Mouse (Mus musculus): ENCODE measurements at regions not wholly inside any gene's neighbourhood (a gene's known extent, or its start where the extent isn't known, plus 50 kb on each side); places are given as distances from the start of the nearest gene placed in this dataset.

DNA sequence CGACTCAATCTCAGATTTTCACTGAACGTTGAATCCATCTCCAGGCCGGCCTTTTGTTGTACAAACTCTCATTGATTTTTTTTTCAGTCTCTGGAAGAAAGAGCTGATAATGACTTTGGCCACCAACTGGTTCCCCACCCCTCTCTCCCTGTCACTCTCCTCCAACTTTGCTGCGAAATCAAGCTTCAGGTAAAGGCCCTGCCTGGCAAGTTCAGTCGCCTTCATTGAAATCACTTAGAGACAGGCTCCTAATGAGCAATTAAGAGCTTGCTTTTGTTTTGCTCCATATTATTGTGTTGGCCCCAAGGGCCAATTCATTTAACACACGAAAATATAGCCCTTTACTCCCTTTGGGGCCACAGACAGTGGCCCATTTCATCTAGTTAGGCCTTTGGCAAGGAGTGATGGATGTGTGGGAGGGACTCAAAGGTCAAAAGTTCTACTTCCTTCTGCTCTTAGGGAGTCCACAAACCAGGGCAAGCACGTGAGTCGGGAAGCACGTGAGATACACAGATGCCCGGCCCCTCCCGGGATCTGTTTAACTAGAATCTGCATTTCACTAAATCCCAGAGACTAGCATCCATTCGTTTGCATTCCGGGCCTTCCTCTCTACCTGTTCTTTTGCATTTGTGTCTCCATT is 120.0 kb downstream of the Dact1 start:
- DNase-seq (ENCODE audit: low spot score in 2 of 2), result no peak

DNA sequence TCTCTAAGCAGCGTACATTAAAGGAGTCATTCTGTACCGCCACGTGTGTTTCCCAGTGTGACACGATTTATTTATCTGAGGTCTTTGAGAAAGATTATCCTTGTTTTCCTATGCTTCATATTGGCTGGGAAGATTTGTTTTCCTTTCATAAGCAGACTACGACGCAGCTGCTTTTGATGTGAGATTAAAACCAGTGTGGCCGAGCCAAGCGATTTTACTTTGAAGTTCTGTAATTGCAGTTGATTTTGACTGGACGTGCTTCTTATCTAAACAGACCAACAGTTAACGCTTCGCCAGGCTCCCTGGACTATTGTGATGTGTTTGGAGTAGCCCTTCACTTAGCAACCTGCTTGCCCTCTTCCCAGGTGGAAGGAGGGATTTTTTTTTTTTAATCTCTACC is 120.6 kb downstream of the Dact1 start:
- DNase-seq (ENCODE audit: low spot score in 2 of 2), result no peak

DNA sequence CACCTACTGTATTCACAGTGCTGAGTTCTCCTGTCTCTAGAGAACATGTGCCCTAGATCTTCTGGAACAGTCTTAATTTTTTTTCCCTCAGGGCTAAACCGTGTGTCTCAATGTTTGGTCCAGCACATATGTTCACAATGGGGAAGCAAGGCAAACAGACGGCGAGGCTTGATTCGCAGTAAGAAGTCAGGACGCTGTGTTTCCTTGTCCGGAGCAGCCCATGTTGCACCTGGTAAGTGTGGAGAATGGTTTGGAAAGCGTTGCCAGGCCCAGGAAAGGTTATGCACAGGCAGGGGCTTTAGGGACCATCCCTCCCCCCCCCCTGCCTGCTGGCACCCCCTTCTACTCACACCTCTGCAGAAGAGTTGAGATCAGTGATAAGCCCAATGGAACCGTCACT is 121.4 kb downstream of the Dact1 start:
- DNase-seq (ENCODE audit: low spot score in 2 of 2), result no peak

DNA sequence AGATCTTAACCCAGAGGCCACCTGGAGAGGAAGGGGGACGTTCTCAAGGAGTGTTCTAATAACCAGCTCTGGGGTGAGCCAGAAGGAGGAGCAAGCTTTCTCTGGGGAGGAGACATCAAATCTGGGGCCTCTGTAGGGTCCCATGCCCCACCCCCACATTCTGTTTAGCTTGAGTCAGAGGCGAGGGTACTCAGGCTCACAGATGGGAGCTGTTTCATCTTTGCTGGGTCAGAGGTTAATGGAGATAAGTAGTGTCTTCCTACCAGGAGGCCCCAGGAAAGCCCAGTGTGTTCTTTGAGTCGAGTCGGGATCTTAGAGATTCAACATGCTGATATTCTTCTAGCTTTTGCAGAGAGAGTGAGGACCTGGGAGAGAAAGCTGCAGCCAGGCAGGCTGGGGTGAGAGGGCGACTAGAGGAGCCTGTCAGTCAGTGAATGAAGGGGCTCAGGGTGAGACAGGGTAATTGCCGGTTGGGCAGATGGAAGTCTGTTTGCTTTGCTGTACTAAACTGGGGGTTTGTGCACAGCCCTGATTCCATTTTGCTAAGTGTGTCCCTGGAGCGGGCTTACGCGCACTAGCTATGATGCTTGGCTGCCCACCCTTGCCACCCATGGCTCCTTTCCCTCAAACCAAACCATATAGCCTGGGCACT is 124.0 kb downstream of the Dact1 start:
- no peak for DNase-seq (ENCODE audit: low spot score in 2 of 2)

DNA sequence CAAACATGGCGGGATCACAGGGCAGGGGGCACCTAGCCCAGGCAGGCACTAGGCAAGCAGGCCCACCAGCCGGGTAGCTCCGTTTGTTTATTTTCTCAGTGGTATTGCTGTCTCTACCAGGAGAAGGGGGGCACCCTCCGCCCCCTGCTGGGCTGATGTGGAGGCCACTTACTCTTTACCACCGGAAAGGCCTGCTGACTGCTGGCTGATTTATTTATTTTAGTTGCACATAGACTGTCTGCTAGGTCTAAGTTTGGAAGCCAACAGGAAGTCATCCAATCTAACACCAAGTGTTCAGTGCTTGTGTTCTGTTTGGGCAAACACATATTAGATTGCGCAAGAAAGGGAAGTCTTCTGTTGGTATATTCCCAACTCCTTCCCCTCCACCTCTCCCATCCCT is 128.6 kb downstream of the Dact1 start:
- peak in 1 of 2 experiments; percentile 39 for DNase-seq (ENCODE audit: low spot score in 2 of 2)

DNA sequence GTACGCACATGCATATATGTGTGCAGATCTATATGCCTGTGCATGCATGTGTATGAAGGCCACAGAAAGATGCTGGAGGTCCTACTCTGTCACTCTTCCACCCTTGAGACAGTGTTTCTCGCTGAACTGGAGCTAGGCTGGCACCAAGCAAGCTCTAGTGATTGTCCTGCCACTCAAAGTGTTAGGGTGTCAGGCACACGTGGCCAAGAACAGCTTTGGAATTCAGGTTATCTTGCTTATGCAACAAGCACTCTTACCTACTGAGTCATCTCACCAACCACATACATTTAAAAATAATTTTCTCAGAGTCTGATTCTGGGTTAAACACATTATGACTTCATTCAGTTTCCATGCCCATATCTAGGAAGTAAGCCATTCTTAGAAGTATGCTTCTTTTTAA is 131.2 kb downstream of the Dact1 start:
- DNase-seq (ENCODE audit: low spot score in 2 of 2), result no peak

DNA sequence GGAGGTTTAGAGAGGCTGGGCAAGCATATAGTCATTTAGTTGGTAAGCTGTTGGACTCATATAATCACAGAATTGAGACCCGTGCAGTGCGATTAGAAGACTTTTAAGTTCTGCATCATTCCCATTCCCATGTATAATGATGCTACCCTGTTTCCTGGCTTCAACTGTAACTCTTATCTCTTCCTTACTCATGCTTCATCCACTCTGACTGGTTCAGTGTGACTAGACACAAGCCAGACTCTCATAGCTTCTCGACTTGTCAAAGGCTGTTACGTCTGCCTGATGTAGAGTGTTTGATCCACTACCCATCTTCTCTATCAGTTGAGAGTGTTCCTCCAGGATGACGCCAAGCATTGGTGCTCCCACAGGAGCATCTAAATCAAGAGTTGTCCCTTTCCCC is 131.6 kb downstream of the Dact1 start:
- no peak for DNase-seq (ENCODE audit: low spot score in 2 of 2)

DNA sequence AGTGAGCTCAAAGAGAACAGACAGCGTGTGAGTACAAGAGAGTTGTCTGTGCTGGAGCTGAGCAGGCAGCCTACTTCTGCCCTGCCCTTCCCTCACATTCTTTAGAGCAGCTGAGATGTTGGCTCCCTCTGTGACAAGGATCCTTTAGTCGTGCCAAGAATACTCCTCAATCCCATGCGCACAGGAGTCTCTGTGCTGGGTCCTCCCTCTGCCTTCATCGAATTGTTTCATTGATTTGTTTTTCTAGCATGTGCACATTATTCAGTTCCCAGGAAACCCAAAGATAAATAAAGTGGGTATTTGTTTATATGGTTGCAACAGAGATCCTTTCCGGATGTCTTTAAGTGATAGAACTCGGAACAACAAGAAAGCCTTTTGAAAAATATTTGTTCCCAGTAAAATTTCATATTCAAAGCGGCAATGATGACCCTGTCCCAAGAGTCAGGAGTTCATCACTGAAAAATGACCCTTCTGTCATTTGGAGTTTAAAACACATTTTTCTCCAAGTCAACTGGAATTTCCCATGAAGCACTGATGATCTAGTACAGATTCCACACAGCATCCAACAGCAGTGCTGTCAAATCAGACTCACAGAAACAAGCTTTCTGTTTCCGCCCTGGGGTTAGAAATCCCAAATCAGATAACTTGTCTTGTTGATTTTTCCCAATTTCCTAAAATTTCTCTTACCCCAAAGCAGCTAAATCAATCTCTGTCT is 136.7 kb downstream of the Dact1 start:
- DNase-seq (ENCODE audit: low spot score in 2 of 2), result peak in 1 of 2 experiments; percentile 32

DNA sequence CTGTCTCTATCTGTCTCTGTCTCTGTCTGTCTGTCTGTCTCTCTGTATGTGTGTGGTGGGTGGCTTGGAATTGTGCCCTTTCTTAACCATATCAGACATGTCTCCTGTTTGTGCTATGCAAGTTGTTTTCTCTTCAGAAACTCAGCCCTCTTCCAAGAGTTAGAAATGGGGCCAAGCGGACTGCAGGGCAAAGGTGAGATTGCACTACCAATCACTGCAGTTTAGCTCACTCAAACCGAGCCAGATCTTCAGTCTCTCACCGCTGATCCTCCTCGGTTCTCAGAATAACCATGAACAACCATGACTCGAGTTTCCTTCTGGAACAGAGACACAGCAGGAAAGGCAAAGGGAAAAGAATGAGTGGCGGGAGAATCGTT is 137.2 kb downstream of the Dact1 start:
- no peak for DNase-seq (ENCODE audit: low spot score in 2 of 2)

DNA sequence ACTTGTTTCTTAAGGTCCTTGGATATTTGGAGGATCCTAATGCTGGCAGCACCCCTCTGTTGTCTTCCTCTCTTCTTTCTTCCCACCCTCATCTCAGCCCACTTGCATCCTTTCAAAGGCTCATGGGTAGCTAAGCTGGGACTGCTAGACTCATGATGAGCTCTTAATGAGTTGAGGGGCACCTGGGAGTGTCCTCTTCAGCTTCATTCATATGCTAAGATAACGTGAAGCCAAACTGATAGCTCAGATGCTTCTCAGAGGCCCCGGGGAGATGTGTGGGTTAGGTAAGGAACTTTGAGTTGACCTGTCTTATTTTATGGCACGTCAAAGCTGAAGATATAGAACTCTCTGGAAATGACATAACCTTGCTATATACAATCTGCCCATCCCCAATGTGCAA is 139.3 kb downstream of the Dact1 start:
- DNase-seq (ENCODE audit: low spot score in 2 of 2), result no peak

DNA sequence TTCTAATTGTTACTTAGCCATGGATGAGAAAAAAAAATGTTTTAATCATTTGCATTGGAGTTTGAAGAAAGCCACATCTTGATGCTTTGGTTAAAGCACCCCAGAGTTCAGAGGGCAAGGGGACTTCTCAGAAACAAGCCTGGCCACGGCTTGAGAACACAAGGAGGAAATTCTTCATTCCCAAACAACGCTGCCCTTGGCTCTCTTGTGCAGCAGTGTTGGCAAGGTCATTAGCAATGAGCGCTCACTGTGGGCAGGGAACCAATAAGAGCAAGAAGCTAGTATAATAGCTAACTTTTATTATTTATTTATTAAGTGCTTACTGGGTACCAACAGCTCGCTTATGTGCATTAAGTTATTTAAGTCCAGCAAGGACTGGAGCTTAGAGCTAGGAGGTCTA is 140.4 kb downstream of the Dact1 start:
- no peak for DNase-seq (ENCODE audit: low spot score in 2 of 2)

DNA sequence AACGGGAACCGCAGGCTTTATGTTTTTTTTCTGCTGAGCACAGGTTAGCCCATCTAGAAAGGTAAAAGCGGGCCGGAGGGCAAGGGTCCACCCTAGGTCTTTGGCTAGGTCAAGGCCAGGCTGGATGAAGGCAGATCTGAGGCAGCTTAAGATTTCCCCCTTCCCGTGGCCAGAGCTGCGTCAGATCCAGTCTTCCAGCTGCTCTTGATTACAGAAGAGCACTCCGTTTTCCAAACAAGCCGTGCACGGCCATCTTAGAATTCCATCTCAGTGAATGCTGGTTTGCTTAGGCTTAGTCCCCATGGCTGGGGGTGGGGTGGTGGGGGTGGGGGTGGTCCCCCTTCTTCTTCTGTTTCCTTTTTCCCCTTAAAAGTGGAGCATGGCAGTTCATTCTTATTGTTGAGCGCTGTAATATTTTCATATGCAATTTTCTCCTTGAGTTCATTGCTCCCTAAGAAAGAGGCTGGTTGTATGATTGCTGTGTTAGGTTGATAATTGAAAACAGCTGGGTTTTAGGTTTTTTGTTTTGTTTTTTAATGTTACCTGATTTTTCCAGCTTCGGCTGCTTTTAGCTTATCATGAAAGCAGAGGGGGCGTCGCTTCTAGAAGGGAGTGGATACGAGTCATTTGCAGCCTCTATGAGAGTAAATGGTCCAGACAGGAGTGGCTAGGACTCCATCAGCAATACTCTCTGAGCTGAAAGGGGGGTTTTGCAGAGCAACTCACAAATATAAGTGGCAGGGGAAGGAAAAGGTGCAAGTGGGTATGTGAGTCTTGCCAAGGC is 141.2 kb downstream of the Dact1 start:
- peak in 1 of 2 experiments; percentile 26 for DNase-seq (ENCODE audit: low spot score in 2 of 2)

DNA sequence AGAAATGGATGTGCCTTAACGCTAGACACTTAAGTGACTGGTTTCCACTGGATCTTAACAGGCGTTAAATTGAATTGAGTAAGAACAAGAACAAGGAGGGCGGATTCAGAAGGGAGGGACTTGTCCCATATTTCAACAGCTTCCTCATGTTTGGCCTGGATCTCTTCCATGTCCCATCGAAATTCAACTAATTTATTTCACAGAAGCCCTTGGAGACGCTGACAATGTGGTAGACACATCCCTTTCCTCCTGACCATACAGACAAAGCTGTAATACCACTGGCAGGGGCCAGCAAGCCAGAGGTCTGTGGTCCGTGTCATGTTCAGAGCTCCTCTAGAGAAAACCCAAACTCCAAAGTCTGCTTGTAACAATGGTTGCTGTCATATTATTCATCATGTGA is 147.2 kb downstream of the Dact1 start:
- DNase-seq (ENCODE audit: low spot score in 2 of 2), result no peak

DNA sequence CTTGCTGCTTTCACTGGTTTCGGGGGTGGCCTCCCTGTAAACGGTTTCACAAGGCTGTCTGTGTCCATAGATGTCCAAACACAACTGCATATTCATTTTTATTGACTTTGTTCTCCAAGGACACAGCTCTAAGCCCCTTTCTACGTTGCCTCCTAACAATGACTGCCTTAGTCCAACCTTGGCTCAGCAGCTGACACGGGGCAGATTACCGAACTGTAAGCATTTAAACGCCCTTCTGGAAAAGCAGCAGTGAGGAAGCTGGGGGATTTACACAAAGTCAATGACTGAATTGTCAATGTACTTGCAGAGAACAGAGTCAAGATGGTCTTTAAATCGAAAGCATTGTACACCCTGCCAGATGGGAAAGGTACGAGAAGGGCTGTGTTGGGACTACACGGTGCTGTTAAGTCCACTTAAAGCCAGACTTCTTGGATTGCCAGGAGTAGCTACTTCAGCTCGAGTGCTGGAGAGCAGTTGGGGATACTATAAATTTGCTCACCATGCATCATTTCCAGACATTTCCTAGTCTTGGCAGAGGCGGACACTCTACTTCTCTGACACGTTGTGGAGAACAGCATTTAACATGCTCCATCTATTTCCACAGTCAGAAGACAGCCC is 149.0 kb downstream of the Dact1 start:
- DNase-seq (ENCODE audit: low spot score in 2 of 2), result no peak

DNA sequence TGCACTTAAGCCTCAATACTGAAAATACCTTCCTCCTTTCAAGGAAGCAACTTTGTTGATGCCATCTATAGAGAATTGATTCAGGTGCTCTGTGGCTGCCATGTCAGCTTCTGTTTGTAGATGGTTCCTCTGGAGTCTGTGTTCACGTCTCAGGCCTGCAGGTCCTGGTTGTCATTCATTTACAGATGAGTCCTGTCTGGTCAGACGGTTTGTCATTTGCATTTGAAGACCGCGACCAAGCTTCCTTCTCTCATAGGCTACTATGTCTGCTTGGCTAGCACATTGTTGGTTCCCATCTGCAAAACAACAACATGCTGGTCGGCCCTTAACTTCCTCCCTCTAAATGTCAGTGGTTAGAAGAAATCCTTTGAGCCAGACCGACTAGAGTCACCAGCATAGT is 151.0 kb downstream of the Dact1 start:
- DNase-seq (ENCODE audit: low spot score in 2 of 2), result no peak

DNA sequence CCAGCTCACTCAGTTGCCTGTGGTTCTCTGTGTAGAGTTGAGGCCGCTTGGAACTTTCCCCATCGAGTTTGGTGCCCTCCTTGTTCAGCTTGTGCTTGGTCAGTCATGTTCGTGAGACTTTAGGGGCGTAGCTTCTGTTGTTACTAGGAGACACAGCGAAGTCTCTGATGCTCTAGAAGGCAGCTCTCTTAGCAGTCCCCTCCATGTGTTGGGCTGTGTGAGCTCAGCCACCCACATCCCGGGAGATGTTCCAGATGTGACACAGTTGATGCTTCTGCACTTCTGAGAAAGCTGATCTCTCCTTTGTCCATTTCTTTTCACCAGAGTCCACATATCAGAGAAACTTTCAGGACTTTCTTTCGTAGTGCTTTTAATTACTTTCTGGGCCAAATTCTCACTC is 158.1 kb downstream of the Dact1 start:
- DNase-seq (ENCODE audit: low spot score in 2 of 2), result no peak

DNA sequence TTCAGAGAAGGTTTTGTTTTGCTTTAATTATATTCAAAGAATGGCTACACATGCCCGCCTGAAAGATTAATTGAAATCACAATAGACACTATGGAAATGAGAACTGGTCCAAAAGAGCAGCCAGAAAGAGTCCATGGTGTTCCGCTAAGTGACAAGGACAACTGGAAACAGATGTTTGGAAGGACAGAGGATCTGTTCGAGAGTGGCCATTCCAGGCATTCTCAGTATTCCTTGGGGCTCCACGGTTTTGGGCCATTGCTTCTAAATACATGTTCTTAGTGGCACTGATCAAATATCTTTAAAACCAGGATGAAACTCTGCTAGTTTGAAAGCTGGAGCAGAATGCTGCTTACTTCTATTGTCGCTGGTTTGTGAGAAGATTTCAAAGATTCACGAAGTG is 158.6 kb downstream of the Dact1 start:
- DNase-seq (ENCODE audit: low spot score in 2 of 2), result no peak

DNA sequence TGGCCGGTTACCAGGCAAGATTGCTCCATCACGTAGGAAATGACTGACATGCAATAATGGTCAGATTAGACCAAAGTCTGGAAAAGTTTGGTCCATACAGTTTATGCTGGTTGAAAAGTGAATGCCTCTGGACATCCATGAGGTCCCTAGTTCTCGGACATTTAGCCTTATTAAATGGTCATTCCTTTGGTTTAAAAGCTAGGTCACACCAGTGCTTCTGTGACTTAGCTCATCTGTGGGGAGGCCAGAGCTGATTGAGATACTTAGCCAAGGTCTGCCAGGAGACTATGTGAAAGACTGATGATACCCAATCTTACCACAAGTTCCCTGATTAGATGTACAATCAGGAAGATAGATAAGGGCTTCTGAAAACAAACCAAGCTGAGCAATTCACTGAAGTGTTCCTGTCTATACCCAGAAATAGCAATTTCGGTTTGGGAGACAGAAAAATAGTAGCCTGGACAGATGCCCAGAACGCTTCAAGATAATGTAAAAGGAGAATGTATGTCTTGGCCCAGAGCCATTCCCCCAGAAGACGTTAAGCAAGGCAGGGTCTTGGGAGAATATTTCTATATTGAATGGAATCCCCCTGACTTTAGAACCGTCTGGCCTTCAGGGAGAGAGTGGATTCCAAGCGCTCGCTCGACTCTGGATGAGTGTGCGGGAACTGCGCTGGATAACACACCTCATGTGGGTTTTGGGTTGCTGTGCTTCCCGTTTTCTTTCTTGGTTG is 161.5 kb downstream of the Dact1 start:
- DNase-seq (ENCODE audit: low spot score in 2 of 2), result peak; percentile 42 to 56

DNA sequence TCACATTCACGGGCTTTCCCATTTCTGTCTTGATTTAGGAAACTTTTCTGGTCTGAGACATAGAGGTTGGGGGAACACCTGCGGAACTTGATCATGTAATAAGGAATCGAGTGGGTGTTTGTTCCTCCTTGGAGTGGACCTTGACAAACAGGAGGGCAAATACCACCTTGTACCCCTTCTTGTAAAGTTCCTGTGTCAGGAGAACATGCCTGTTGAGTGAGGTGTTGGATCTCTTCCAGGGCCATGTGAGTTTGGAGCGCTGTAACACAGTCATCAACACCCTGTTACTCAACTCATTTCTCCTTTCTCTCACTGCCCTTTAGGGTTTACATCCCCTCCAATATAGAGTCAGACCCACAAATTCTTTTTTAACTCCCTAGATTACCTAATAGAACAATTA is 162.0 kb downstream of the Dact1 start:
- no peak for DNase-seq (ENCODE audit: low spot score in 2 of 2)

DNA sequence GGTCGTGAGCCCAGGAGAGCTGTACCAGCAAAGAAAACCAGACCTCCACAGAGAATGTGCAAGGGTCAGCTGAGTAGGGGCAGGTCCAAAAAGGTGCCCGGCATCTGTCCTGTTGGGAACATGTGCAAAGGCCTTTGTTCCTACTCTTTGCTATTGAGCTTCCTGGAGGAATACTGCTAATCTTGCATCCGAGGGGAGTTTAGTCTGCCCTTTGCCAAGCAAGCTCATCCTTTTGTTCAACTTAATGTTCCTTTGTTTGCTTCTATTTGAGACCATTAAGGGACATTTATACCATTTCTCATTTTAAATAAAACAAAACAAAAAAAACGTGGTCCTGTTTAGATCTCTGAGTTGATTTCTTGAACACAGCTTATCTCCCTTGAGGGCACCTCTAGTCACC is 166.6 kb downstream of the Dact1 start:
- DNase-seq (ENCODE audit: low spot score in 2 of 2), result no peak

DNA sequence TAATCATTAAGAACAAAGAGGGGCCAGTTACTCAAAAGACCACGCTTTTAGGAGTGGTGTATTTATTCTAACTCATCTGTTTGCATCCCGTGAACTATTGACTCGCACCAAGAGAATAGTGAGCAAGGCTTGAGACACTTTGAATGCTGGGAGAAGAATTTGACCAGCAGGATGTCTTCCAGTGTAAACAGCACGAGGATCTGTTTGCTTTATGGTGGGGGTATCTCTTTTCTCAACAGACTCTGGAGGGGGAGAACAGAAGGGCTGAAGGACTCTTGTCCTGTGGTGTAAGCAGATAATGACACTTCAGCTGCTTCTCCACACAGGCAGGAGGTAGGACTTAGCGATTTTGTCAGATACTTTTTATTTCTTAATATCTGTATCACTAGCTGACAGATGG is 168.0 kb downstream of the Dact1 start:
- DNase-seq (ENCODE audit: low spot score in 2 of 2), result no peak

All from right cerebral cortex, postnatal 10 days (tissue).